Mouse (Mus musculus): Measurements from ENCODE around the gene Nudt9. TPM values are rescaled to one million over a fixed set of nuclear protein-coding genes. Genes with fewer than 3 reads are reported as not detected.

Nudt9 gene
- polyA plus RNA-seq, 1 experiment from 2014 or later, result 62.7 TPM

- Histone ChIP-seq H3K4me3 (replicated peaks) (no peak overlapping the region), H3K4me2 (replicated peaks) (no peak overlapping the region), H3K36me3 (no peaks in the 10 kb centered on the region), H3K4me1 (no peaks in the 10 kb centered on the region), H3K9ac (no peak overlapping the region), H3K9me3 (replicated peaks) (no peaks in the 10 kb centered on the region), H3K27ac (replicated peaks) (no peak overlapping the region), H3K27me3 (no peaks in the 10 kb centered on the region)
- WGBS, result 68% methylated on average over 6 of the region's 6 CpGs
- ATAC-seq (ENCODE audit: insufficient number of reproducible peaks, low FRiP score, low TSS enrichment, low read depth), result no peak
These were observed 6.8 kb upstream of the Nudt9 start for GRCm38 (mm10) chr5:104039154-104039932.

- 75% methylated on average over 2 of the region's 2 CpGs for WGBS
- no peak overlapping the region for H3K4me3 ChIP-seq (replicated peaks)
- H3K27ac ChIP-seq (replicated peaks), result no peak overlapping the region
These were observed 3.2 kb upstream of the Nudt9 start for GRCm38 (mm10) chr5:104042906-104043305.

GRCm38 (mm10) chr5:104043704-104044103, 2.4 kb upstream of the Nudt9 start:
- Histone ChIP-seq H3K9ac (no peak overlapping the region), H3K9me3 (replicated peaks) (no peaks in the 10 kb centered on the region), H3K4me2 (replicated peaks) (no peak overlapping the region), H3K36me3 (no peaks in the 10 kb centered on the region), H3K4me3 (replicated peaks) (no peak overlapping the region), H3K4me1 (peaks cover 15% of the 10 kb centered on the region), H3K27me3 (no peaks in the 10 kb centered on the region), H3K27ac (replicated peaks) (no peak overlapping the region)
- ATAC-seq (ENCODE audit: insufficient number of reproducible peaks, low FRiP score, low TSS enrichment, low read depth), result no peak
- 47% methylated on average over 2 of the region's 2 CpGs for WGBS

More at GRCm38 (mm10) chr5:104042906-104043305, 3.2 kb upstream of the Nudt9 start:
- no peaks in the 10 kb centered on the region for H3K9me3 ChIP-seq (replicated peaks)
- no peaks in the 10 kb centered on the region for H3K36me3 ChIP-seq
- H3K9ac ChIP-seq, result no peak overlapping the region
- H3K4me1 ChIP-seq, result peaks cover 10% of the 10 kb centered on the region
- no peak overlapping the region for H3K4me2 ChIP-seq (replicated peaks)
- H3K27me3 ChIP-seq, result no peaks in the 10 kb centered on the region
- ATAC-seq (ENCODE audit: insufficient number of reproducible peaks, low FRiP score, low TSS enrichment, low read depth), result no peak

GRCm38 (mm10) chr5:104047200-104048105, 1.3 kb downstream of the Nudt9 start:
- no peak for ATAC-seq (ENCODE audit: insufficient number of reproducible peaks, low FRiP score, low TSS enrichment, low read depth)
- Histone ChIP-seq H3K27me3 (no peaks in the 10 kb centered on the region), H3K36me3 (peaks cover 20% of the 10 kb centered on the region), H3K4me3 (replicated peaks) (peak overlapping the region; percentile 75), H3K27ac (replicated peaks) (peak overlapping the region; percentile 87), H3K9ac (peak overlapping the region; percentile 92), H3K9me3 (replicated peaks) (no peaks in the 10 kb centered on the region), H3K4me1 (peaks cover 15% of the 10 kb centered on the region), H3K4me2 (replicated peaks) (peak overlapping the region; percentile 70)
- 5% methylated on average over 19 of the region's 19 CpGs for WGBS

GRCm38 (mm10) chr5:104048139-104048538, 2.0 kb downstream of the Nudt9 start:
- Histone ChIP-seq H3K9ac (no peak overlapping the region), H3K9me3 (replicated peaks) (no peaks in the 10 kb centered on the region), H3K36me3 (peaks cover 22% of the 10 kb centered on the region), H3K4me2 (replicated peaks) (peak overlapping the region; percentile 70), H3K4me3 (replicated peaks) (peak overlapping the region; percentile 75), H3K27ac (replicated peaks) (peak overlapping the region; percentile 34; the same call in 1 of the 2 replicates), H3K27me3 (no peaks in the 10 kb centered on the region), H3K4me1 (peaks cover 15% of the 10 kb centered on the region)
- no peak for ATAC-seq (ENCODE audit: insufficient number of reproducible peaks, low FRiP score, low TSS enrichment, low read depth)
- 40% methylated on average over 4 of the region's 4 CpGs for WGBS

- Histone ChIP-seq H3K27ac (replicated peaks) (no peak overlapping the region), H3K4me2 (replicated peaks) (no peak overlapping the region), H3K4me1 (peaks cover 4% of the 10 kb centered on the region), H3K9me3 (replicated peaks) (no peaks in the 10 kb centered on the region), H3K4me3 (replicated peaks) (no peak overlapping the region), H3K36me3 (peaks cover 27% of the 10 kb centered on the region), H3K27me3 (no peaks in the 10 kb centered on the region), H3K9ac (no peak overlapping the region)
- 59% methylated on average over 8 of the region's 8 CpGs for WGBS
- no peak for ATAC-seq (ENCODE audit: insufficient number of reproducible peaks, low FRiP score, low TSS enrichment, low read depth)
These were observed 6.8 kb downstream of the Nudt9 start for GRCm38 (mm10) chr5:104052956-104053355.

- Histone ChIP-seq H3K27ac (replicated peaks) (no peak overlapping the region), H3K36me3 (peaks cover 38% of the 10 kb centered on the region), H3K4me3 (replicated peaks) (no peak overlapping the region), H3K4me1 (no peaks in the 10 kb centered on the region), H3K27me3 (no peaks in the 10 kb centered on the region), H3K9ac (no peak overlapping the region), H3K4me2 (replicated peaks) (no peak overlapping the region), H3K9me3 (replicated peaks) (no peaks in the 10 kb centered on the region)
- no peak for ATAC-seq (ENCODE audit: insufficient number of reproducible peaks, low FRiP score, low TSS enrichment, low read depth)
- WGBS, result 89% methylated on average over 4 of the region's 4 CpGs
These were observed 8.8 kb downstream of the Nudt9 start for GRCm38 (mm10) chr5:104054938-104055337.

GRCm38 (mm10) chr5:104055816-104056215, 9.7 kb downstream of the Nudt9 start:
- H3K9ac ChIP-seq, result no peak overlapping the region
- no peaks in the 10 kb centered on the region for H3K27me3 ChIP-seq
- H3K27ac ChIP-seq (replicated peaks), result no peak overlapping the region
- no peak overlapping the region for H3K4me2 ChIP-seq (replicated peaks)
- ATAC-seq (ENCODE audit: insufficient number of reproducible peaks, low FRiP score, low TSS enrichment, low read depth), result no peak
- H3K9me3 ChIP-seq (replicated peaks), result no peaks in the 10 kb centered on the region
- H3K4me1 ChIP-seq, result no peaks in the 10 kb centered on the region
- WGBS, result 63% methylated on average over 4 of the region's 4 CpGs
- no peak overlapping the region for H3K4me3 ChIP-seq (replicated peaks)
- peaks cover 43% of the 10 kb centered on the region for H3K36me3 ChIP-seq

GRCm38 (mm10) chr5:104056295-104056694, 10.2 kb downstream of the Nudt9 start:
- Histone ChIP-seq H3K4me1 (no peaks in the 10 kb centered on the region), H3K9ac (no peak overlapping the region), H3K27me3 (no peaks in the 10 kb centered on the region), H3K27ac (replicated peaks) (no peak overlapping the region), H3K4me3 (replicated peaks) (no peak overlapping the region), H3K4me2 (replicated peaks) (no peak overlapping the region), H3K9me3 (replicated peaks) (no peaks in the 10 kb centered on the region), H3K36me3 (peaks cover 43% of the 10 kb centered on the region)
- 78% methylated on average over 7 of the region's 7 CpGs for WGBS
- ATAC-seq (ENCODE audit: insufficient number of reproducible peaks, low FRiP score, low TSS enrichment, low read depth), result no peak

- H3K4me2 ChIP-seq (replicated peaks), result no peak overlapping the region
- H3K27me3 ChIP-seq, result no peaks in the 10 kb centered on the region
- ATAC-seq (ENCODE audit: insufficient number of reproducible peaks, low FRiP score, low TSS enrichment, low read depth), result no peak
- H3K4me1 ChIP-seq, result no peaks in the 10 kb centered on the region
- no peaks in the 10 kb centered on the region for H3K9me3 ChIP-seq (replicated peaks)
- 63% methylated on average over 15 of the region's 15 CpGs for WGBS
- no peak overlapping the region for H3K9ac ChIP-seq
- no peak overlapping the region for H3K27ac ChIP-seq (replicated peaks)
- H3K36me3 ChIP-seq, result peaks cover 46% of the 10 kb centered on the region
- no peak overlapping the region for H3K4me3 ChIP-seq (replicated peaks)
These were observed 11.9 kb downstream of the Nudt9 start for GRCm38 (mm10) chr5:104058021-104058420.

- H3K36me3 ChIP-seq, result peaks cover 54% of the 10 kb centered on the region
- H3K27ac ChIP-seq (replicated peaks), result no peak overlapping the region
- no peak overlapping the region for H3K4me3 ChIP-seq (replicated peaks)
- no peaks in the 10 kb centered on the region for H3K9me3 ChIP-seq (replicated peaks)
- no peak overlapping the region for H3K9ac ChIP-seq
- no peak overlapping the region for H3K4me2 ChIP-seq (replicated peaks)
- no peak for ATAC-seq (ENCODE audit: insufficient number of reproducible peaks, low FRiP score, low TSS enrichment, low read depth)
- WGBS, result 84% methylated on average over 9 of the region's 9 CpGs
- H3K4me1 ChIP-seq, result no peaks in the 10 kb centered on the region
- no peaks in the 10 kb centered on the region for H3K27me3 ChIP-seq
These were observed 13.5 kb downstream of the Nudt9 start for GRCm38 (mm10) chr5:104059628-104060027.
